Mouse (Mus musculus): ENCODE measurements around the gene Liph. TPM values are rescaled to one million over a fixed set of nuclear protein-coding genes. Genes with fewer than 3 reads are reported as not detected.
A peak's percentile ranks its signal among the peaks of the same experiment; 100 is the strongest.
"Not testable (repeated sequence)": the region's sequence is repeated elsewhere in the genome, so short reads cannot be mapped to it uniquely, and the experiment has no call there.

Liph gene
- total RNA-seq, 1 experiment from 2014 or later, result 0.10 TPM

- no peak for ATAC-seq (replicated peaks in 1 of 2; ENCODE audit: insufficient read depth in 1 of 2, low FRiP score in 2 of 2, low TSS enrichment in 1 of 2, low read depth in 1 of 2, poor library complexity in 2 of 2, severe bottlenecking in 2 of 2)
Measured at GRCm38 (mm10) chr16:21986191-21986590, 9.3 kb downstream of the Liph start.

- no peak for ATAC-seq (replicated peaks in 1 of 2; ENCODE audit: insufficient read depth in 1 of 2, low FRiP score in 2 of 2, low TSS enrichment in 1 of 2, low read depth in 1 of 2, poor library complexity in 2 of 2, severe bottlenecking in 2 of 2)
Measured at GRCm38 (mm10) chr16:21984091-21984490, 11.4 kb downstream of the Liph start.

- no peak for ATAC-seq (replicated peaks in 1 of 2; ENCODE audit: insufficient read depth in 1 of 2, low FRiP score in 2 of 2, low TSS enrichment in 1 of 2, low read depth in 1 of 2, poor library complexity in 2 of 2, severe bottlenecking in 2 of 2)
Measured at GRCm38 (mm10) chr16:21983581-21983980, 11.9 kb downstream of the Liph start.

GRCm38 (mm10) chr16:21983146-21983545 lies 12.3 kb downstream of the Liph start:
- ATAC-seq (replicated peaks in 1 of 2; ENCODE audit: insufficient read depth in 1 of 2, low FRiP score in 2 of 2, low TSS enrichment in 1 of 2, low read depth in 1 of 2, poor library complexity in 2 of 2, severe bottlenecking in 2 of 2), result no peak

- ATAC-seq (replicated peaks in 1 of 2; ENCODE audit: insufficient read depth in 1 of 2, low FRiP score in 2 of 2, low TSS enrichment in 1 of 2, low read depth in 1 of 2, poor library complexity in 2 of 2, severe bottlenecking in 2 of 2), result no peak
Measured at GRCm38 (mm10) chr16:21977347-21977746, 18.1 kb downstream of the Liph start.

GRCm38 (mm10) chr16:21976203-21976602 lies 19.3 kb downstream of the Liph start:
- no peak for ATAC-seq (replicated peaks in 1 of 2; ENCODE audit: insufficient read depth in 1 of 2, low FRiP score in 2 of 2, low TSS enrichment in 1 of 2, low read depth in 1 of 2, poor library complexity in 2 of 2, severe bottlenecking in 2 of 2)

- no peak for ATAC-seq (replicated peaks in 1 of 2; ENCODE audit: insufficient read depth in 1 of 2, low FRiP score in 2 of 2, low TSS enrichment in 1 of 2, low read depth in 1 of 2, poor library complexity in 2 of 2, severe bottlenecking in 2 of 2)
Measured at GRCm38 (mm10) chr16:21971446-21971845, 24.0 kb downstream of the Liph start.

GRCm38 (mm10) chr16:21970536-21970935 lies 24.9 kb downstream of the Liph start:
- ATAC-seq (replicated peaks in 1 of 2; ENCODE audit: insufficient read depth in 1 of 2, low FRiP score in 2 of 2, low TSS enrichment in 1 of 2, low read depth in 1 of 2, poor library complexity in 2 of 2, severe bottlenecking in 2 of 2), result no peak

GRCm38 (mm10) chr16:21969874-21970273 lies 25.6 kb downstream of the Liph start:
- ATAC-seq (replicated peaks in 1 of 2; ENCODE audit: insufficient read depth in 1 of 2, low FRiP score in 2 of 2, low TSS enrichment in 1 of 2, low read depth in 1 of 2, poor library complexity in 2 of 2, severe bottlenecking in 2 of 2), result no peak

- no peak for ATAC-seq (replicated peaks in 1 of 2; ENCODE audit: insufficient read depth in 1 of 2, low FRiP score in 2 of 2, low TSS enrichment in 1 of 2, low read depth in 1 of 2, poor library complexity in 2 of 2, severe bottlenecking in 2 of 2)
Measured at GRCm38 (mm10) chr16:21965576-21965975, 29.9 kb downstream of the Liph start.

GRCm38 (mm10) chr16:21955591-21955990 lies 39.9 kb downstream of the Liph start:
- ATAC-seq (replicated peaks in 1 of 2; ENCODE audit: insufficient read depth in 1 of 2, low FRiP score in 2 of 2, low TSS enrichment in 1 of 2, low read depth in 1 of 2, poor library complexity in 2 of 2, severe bottlenecking in 2 of 2), result no peak

GRCm38 (mm10) chr16:21946761-21947715 lies 48.4 kb downstream of the Liph start, which contains the start of gene Tmem41a:
Gene Tmem41a, minus strand, starts transcription at chr16:21947552.
- peak; percentile 88 to 91 for ATAC-seq (replicated peaks in 1 of 2; ENCODE audit: insufficient read depth in 1 of 2, low FRiP score in 2 of 2, low TSS enrichment in 1 of 2, low read depth in 1 of 2, poor library complexity in 2 of 2, severe bottlenecking in 2 of 2)

- ATAC-seq (replicated peaks in 1 of 2; ENCODE audit: insufficient read depth in 1 of 2, low FRiP score in 2 of 2, low TSS enrichment in 1 of 2, low read depth in 1 of 2, poor library complexity in 2 of 2, severe bottlenecking in 2 of 2), result no peak
Measured at GRCm38 (mm10) chr16:21928471-21928870, 67.0 kb downstream of the Liph start.

- ATAC-seq (replicated peaks in 1 of 2; ENCODE audit: insufficient read depth in 1 of 2, low FRiP score in 2 of 2, low TSS enrichment in 1 of 2, low read depth in 1 of 2, poor library complexity in 2 of 2, severe bottlenecking in 2 of 2), result no peak
Measured at GRCm38 (mm10) chr16:21916681-21917080, 78.8 kb downstream of the Liph start.

- peak; percentile 80 to 92 for ATAC-seq (replicated peaks in 1 of 2; ENCODE audit: insufficient read depth in 1 of 2, low FRiP score in 2 of 2, low TSS enrichment in 1 of 2, low read depth in 1 of 2, poor library complexity in 2 of 2, severe bottlenecking in 2 of 2)
Measured at GRCm38 (mm10) chr16:21913347-21913746, 82.1 kb downstream of the Liph start.

- not testable (repeated sequence) for ATAC-seq (replicated peaks in 1 of 2; ENCODE audit: insufficient read depth in 1 of 2, low FRiP score in 2 of 2, low TSS enrichment in 1 of 2, low read depth in 1 of 2, poor library complexity in 2 of 2, severe bottlenecking in 2 of 2)
Measured at GRCm38 (mm10) chr16:21908906-21909305, 86.6 kb downstream of the Liph start.

- no peak for ATAC-seq (replicated peaks in 1 of 2; ENCODE audit: insufficient read depth in 1 of 2, low FRiP score in 2 of 2, low TSS enrichment in 1 of 2, low read depth in 1 of 2, poor library complexity in 2 of 2, severe bottlenecking in 2 of 2)
Measured at GRCm38 (mm10) chr16:21906902-21907301, 88.6 kb downstream of the Liph start.

GRCm38 (mm10) chr16:21905996-21906395 lies 89.5 kb downstream of the Liph start:
- no peak for ATAC-seq (replicated peaks in 1 of 2; ENCODE audit: insufficient read depth in 1 of 2, low FRiP score in 2 of 2, low TSS enrichment in 1 of 2, low read depth in 1 of 2, poor library complexity in 2 of 2, severe bottlenecking in 2 of 2)

- ATAC-seq (replicated peaks in 1 of 2; ENCODE audit: insufficient read depth in 1 of 2, low FRiP score in 2 of 2, low TSS enrichment in 1 of 2, low read depth in 1 of 2, poor library complexity in 2 of 2, severe bottlenecking in 2 of 2), result no peak
Measured at GRCm38 (mm10) chr16:21904636-21905035, 90.8 kb downstream of the Liph start.

Measured in hematopoietic stem cell, adult 5-6 weeks (primary cell).